Mouse (Mus musculus) olfactory bulb, adult 2 months (tissue): ENCODE results near the gene Aldh3a1.

Experiments used
- CTCF ChIP-seq: fragments of 200-500 bp; IDR thresholded peaks from 2 replicates; pipeline ENCODE4 v1.5.1; 2012; ENCODE audit warnings: low read depth, mild to moderate bottlenecking, low read length, moderate library complexity; ENCODE audit not compliant: insufficient read depth
- POLR2A ChIP-seq: fragments of 200-500 bp; IDR thresholded peaks from 2 replicates; pipeline ENCODE4 v1.6.1; 2012; ENCODE audit warnings: mild to moderate bottlenecking, low read depth, low read length, moderate library complexity; ENCODE audit not compliant: insufficient read depth

DNA sequence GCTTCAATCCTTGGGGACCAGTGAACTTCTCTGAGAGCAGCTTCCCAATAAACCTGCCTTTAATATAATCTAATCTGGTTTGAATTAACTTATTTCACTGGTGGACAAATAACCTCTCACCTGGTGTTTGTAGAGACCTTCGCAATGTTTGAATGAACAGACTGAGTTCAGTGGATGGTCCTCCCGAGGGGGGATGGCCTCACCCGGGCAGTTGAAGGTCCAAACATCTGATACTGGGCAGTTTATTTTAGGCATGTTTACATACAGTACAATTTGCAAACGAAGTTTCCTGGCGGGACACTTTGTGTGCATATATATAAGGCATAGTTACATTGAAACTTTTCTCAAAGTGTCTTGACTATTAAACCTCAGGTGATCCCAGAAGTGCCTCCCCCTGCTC, 26.8 kb downstream of the Aldh3a1 start:
- TF ChIP-seq CTCF (no peak), POLR2A (no peak)
